ENCODE assay signal across 8 mouse cellular contexts in genomic region chr4:153827914-153828313, GRCm38 (mm10).
A peak's percentile ranks its signal among the peaks of the same experiment; 100 is the strongest.
DNase-seq lines count a peak whose midpoint lies in the region; ATAC-seq lines count a peak whose summit lies in the region.
"Had no signal": no experiment of that assay in that cellular context is flagged by ENCODE, and none has a peak within 500 bp of the region (broad histone marks: within the 10 kb centered on the region; RNA-seq: fewer than 3 reads in every experiment).

No protein-coding gene starts in this region.

- 0 out of 2 replicates have a peak, but pooled peaks cover 3% of the 10 kb centered on the region for H3K4me1 ChIP-seq in hindbrain, embryonic 10.5 days (replicated peaks)
- H3K4me1 ChIP-seq in hindbrain, embryonic 14.5 days (replicated peaks; ENCODE audit: control insufficient read depth, insufficient read depth, low read length) = no peaks in the 10 kb centered on the region
- no peaks in the 10 kb centered on the region for H3K4me1 ChIP-seq in limb, embryonic 10.5 days
- H3K4me1 ChIP-seq: liver, embryonic 15.5 days had no signal

- H3K36me3 ChIP-seq in hindbrain, embryonic 10.5 days = no peaks in the 10 kb centered on the region
- H3K36me3 ChIP-seq in hindbrain, embryonic 14.5 days (replicated peaks; ENCODE audit: control insufficient read depth, insufficient read depth) = no peaks in the 10 kb centered on the region
- H3K36me3 ChIP-seq in limb, embryonic 10.5 days = no peaks in the 10 kb centered on the region
- H3K36me3 ChIP-seq: liver, embryonic 15.5 days had no signal

- WGBS in hindbrain, embryonic 10.5 days = 37% methylated on average over 9 of the region's 9 CpGs
- WGBS in hindbrain, embryonic 14.5 days = 41% methylated on average over 9 of the region's 9 CpGs
- 45% methylated on average over 9 of the region's 9 CpGs for WGBS in limb, embryonic 10.5 days

- H3K9ac ChIP-seq in hindbrain, embryonic 14.5 days = no peak overlapping the region
- H3K9ac ChIP-seq: liver, embryonic 15.5 days had no signal

- no peaks in the 10 kb centered on the region for H3K27me3 ChIP-seq in hindbrain, embryonic 10.5 days (ENCODE audit: insufficient read depth, poor library complexity, severe bottlenecking)
- H3K27me3 ChIP-seq in hindbrain, embryonic 14.5 days (ENCODE audit: control insufficient read depth, insufficient read depth, low read length) = no peaks in the 10 kb centered on the region
- H3K27me3 ChIP-seq in limb, embryonic 10.5 days (ENCODE audit: low read depth, poor library complexity, severe bottlenecking) = no peaks in the 10 kb centered on the region
- H3K27me3 ChIP-seq: liver, embryonic 15.5 days had no signal

- H3K27ac ChIP-seq in hindbrain, embryonic 10.5 days = peak overlapping the region; percentile 77; the same call in 1 of the 2 replicates
- no peak overlapping the region for H3K27ac ChIP-seq in hindbrain, embryonic 14.5 days
- H3K27ac ChIP-seq in limb, embryonic 10.5 days = no peak overlapping the region
- H3K27ac ChIP-seq: liver, embryonic 15.5 days had no signal

- peak; percentile 66 for DNase-seq in hindbrain, embryonic 10.5 days (ENCODE audit: low spot score)
- DNase-seq in hindbrain, embryonic 14.5 days (ENCODE audit: low spot score) = no peak
- DNase-seq in right cerebral cortex, postnatal 4 days = peak; percentile 30
- DNase-seq in right cerebral cortex, postnatal 10 days (ENCODE audit: low spot score in 2 of 2) = no peak
- peak; percentile 35 for DNase-seq in limb, embryonic 10.5 days (ENCODE audit: low spot score)
- no peak for DNase-seq in urinary bladder, postnatal 10 days (ENCODE audit: low spot score)

- H3K4me2 ChIP-seq in hindbrain, embryonic 14.5 days (replicated peaks) = no peak overlapping the region
- H3K4me2 ChIP-seq: liver, embryonic 15.5 days had no signal

- H3K9me3 ChIP-seq in hindbrain, embryonic 10.5 days = 0 out of 2 replicates have a peak, but pooled peaks cover 4% of the 10 kb centered on the region
- no peaks in the 10 kb centered on the region for H3K9me3 ChIP-seq in hindbrain, embryonic 14.5 days (ENCODE audit: control insufficient read depth, low read length)
- no peaks in the 10 kb centered on the region for H3K9me3 ChIP-seq in limb, embryonic 10.5 days (replicated peaks)

- ATAC-seq in hindbrain, embryonic 14.5 days (ENCODE audit: low FRiP score) = no peak
- ATAC-seq in megakaryocyte, adult 5-6 weeks (ENCODE audit: poor library complexity, severe bottlenecking) = no peak

- peak overlapping the region; percentile 26; the same call in 1 of the 2 replicates for H3K4me3 ChIP-seq in hindbrain, embryonic 10.5 days
- no peak overlapping the region for H3K4me3 ChIP-seq in hindbrain, embryonic 14.5 days (replicated peaks; ENCODE audit: low read length)
- no peak overlapping the region for H3K4me3 ChIP-seq in limb, embryonic 10.5 days
- H3K4me3 ChIP-seq: liver, embryonic 15.5 days had no signal

Comparison
In these comparisons a context has a peak if more than half of its experiments do, and no peak if none do; other contexts are left out.
1. DNase-seq: peak in hindbrain, embryonic 10.5 days (single experiment), right cerebral cortex, postnatal 4 days (single experiment) and limb, embryonic 10.5 days (single experiment); none in hindbrain, embryonic 14.5 days (single experiment), right cerebral cortex, postnatal 10 days (0 of 2) and urinary bladder, postnatal 10 days (single experiment).